Mouse (Mus musculus) ES-CJ7 (cell line): Measurements from ENCODE around the gene Ugt1a6b.
"Not testable (repeated sequence)": the region's sequence is repeated elsewhere in the genome, so short reads cannot be mapped to it uniquely, and the experiment has no call there.

Source experiments
- DNase-seq: peaks from one replicate; pipeline ENCODE4 v3.0.0; 2011; ENCODE audit warnings: low read depth, low spot score

Gene Ugt1a6b

DNA sequence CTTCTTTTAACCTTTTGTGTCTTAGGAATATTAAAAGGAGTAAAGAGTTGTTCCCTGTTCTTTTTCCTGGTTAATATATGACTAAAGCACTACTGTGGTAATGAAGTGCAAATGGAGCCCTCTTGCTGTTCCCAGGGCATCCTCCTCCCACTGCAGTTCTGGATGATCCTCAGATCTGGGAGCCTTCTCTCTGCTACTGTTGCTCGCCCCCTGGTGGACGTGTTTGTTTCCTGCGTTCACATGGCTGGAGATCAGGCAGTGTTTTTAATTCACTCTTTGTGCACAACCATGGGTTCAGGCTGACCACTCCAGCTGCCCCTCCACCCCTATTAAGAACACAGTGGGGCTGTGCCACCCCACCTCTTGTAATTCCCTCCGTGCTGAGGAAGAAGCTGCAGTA, 17.5 kb downstream of the Ugt1a6b start:
- DNase-seq: not testable (repeated sequence)

DNA sequence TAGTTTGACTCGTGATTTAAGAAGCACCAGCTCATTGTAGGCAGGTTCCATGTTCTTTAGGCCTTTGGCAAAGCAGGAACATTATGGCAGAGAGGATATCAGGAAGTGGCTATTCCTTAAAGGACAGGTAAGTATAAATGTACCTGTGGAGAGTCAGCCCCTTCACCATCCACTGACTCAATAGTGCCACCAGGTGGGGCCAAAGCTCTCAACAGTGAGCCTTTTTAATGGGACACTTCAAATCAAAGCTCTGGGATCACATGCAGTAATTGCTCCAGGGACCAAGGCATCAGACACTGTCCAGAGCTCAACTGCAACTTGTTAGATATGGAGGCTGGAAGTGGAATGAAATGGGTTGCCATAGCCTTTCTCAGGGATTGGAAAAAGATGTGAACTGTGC, 18.5 kb downstream of the Ugt1a6b start:
- peak; percentile 25 for DNase-seq

DNA sequence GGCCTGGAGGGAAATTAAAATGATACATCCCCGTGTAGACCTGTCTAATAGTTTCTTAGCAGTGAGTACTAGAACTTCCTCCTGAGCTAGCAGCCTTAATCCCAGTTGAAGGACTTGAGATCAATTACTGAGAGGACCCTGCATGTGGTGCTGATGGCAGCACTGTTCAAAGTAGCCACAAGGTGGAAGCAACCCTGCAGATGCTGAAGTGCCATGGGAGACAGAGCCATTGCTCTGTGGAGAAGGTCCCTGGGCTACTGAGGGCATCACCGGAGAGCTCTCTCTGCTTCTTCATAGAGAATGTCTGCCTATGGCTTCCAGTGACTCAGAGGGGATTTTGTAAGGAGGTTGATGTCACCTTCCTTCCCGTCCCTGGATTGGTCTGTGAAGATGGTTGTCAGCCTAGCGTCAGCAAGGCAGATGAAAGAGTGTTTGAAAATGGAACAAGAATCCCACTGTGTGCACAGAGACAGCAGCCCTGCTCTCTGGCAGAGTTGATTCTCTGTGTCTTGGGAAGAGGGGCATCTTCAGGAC, 22.8 kb downstream of the Ugt1a6b start:
- DNase-seq: not testable (repeated sequence)

DNA sequence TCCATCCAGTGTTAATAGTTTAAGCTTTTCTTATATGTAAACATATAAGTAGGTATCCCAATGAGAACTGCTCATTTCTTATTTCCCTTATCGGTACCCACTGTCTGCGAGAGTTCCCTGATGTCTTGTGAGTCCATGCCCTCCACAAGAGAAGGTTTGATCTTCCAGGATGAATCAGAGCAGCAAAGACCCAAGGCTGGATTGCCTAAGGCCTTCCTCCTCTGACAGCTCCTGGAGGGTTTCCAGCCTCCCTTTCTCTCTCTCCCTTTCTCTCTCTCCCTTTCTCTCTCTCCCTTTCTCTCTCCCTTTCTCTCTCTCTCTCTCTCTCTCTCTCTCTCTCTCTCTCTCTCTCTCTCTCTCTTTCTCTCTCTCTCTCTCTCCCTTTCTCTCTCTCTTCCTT, 26.0 kb downstream of the Ugt1a6b start:
- not testable (repeated sequence) for DNase-seq

DNA sequence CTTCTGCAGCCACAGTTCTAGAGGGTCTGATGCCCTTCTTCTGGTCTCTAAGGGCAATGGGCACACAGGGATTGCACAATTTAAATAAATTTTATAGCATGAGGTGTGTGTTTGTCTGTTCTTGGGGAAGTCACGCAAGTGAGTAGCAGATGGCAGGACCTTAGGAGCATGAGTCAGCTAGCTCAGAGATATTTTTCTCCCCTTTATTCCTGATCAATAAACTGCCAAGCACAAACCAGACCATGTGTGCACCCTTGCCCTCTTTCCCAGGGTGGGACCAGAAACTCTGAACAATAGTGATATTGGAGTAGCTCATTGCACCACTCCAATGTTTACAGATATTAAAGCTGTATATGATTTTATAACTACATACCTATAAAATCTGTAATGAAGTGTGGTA, 27.2 kb downstream of the Ugt1a6b start:
- DNase-seq: not testable (repeated sequence)

DNA sequence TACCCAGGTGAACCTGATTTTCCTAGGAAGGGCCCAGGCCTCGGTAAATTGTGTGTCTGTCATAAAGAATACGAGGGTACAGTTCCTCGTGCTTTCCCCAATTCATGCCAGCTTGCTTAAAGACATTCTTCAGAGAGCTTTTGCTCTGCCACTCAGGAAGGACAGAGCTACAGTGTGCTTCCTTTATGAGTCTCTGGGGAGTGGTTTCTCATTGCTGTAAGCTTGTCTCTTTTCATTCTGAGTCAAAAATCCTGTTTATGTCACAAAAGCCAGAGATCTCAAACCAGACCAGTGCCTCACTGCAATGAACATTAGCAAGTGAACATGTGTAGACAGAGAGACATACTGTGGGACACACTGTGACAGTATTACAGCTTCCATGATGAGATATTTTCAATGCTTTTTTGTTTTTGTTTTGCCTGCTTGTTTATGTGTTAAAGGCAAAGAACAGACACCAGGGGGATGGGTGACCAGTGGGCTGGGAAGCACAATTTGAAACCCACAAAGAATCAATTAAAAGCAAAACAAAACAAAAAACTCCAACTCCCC, 30.9 kb downstream of the Ugt1a6b start:
- DNase-seq: no peak

DNA sequence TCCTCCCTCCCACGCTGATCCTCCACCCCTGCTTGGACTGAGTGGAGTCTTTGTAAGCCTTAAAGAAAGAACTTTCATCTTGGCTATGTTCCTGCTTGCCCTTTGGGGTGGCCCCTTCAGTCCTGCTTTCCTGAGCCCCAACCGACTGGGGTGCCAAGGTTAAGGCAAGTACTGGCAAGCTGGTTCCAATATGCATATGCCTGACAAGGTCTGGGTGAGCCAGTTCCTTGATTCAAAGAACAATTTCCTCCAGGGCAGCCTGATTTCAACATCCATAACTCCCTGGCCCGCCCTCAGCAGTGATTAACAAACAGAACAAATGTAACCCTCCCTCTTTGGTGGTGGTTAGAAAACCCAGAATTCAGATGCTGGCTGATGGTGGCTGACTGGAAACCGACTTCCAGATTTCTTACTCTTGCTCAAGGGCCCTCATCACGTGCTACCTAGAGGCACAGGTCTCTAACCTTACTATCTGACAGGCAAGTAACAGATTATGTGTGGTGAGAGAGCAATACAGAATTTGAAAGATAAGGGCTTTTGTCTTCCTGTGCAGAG, 31.5 kb downstream of the Ugt1a6b start, which contains the start of gene Ugt1a6a:
Gene Ugt1a6a, plus strand, starts transcription at position 353 of the 555 bp plus-strand sequence.
- DNase-seq: not testable (repeated sequence)

DNA sequence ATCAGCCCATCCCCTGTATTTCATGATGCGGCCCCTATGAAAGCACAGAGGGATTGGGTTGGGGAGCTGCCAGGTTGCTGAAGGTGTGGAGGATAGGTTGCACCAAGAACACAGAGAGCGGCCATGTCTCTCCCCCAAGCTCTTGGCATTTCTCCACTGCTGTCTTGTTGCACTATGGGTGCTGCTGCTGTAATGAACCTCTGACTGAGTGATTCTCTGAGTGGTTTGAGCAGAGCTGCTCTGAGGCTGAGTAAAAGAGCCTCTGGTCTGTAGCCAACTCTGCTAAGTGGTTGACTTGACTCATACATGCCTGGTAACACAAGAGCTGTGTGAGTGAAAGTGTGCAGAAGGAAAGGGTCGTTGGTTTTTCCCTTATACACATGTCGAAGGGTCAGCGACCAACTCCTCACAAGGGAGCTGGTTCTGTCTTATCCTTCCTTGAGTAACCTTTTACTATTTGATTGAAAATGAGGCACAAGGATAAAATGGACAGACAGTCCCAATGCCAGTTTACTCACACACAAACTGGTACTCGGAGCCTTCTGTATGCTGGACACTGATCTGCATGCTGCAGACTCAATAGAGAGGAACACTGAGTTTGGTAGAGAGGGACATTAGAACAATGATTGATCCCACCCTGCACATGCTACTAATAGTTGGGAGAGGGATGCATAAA, 32.3 kb downstream of the Ugt1a6b start:
- DNase-seq: not testable (repeated sequence)

DNA sequence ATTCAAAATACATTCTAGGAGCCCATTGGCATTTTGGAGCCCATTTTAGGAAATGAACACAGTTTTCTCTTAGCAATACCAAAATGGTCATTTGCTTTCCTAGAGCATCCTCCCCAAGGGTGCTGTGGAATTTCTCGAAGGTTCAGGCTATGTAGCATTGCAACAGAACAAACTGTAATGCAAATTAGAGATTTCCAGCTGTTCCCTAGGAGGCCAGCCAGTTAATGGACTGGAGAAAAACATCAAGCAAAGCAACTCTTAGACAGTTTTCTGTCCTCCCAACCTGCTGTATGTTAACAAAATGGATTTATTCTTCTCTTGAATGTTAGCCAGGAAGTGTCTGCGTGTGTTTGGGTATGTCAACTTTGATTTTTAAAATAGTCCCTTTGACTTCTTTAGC, 33.6 kb downstream of the Ugt1a6b start:
- DNase-seq: no peak

DNA sequence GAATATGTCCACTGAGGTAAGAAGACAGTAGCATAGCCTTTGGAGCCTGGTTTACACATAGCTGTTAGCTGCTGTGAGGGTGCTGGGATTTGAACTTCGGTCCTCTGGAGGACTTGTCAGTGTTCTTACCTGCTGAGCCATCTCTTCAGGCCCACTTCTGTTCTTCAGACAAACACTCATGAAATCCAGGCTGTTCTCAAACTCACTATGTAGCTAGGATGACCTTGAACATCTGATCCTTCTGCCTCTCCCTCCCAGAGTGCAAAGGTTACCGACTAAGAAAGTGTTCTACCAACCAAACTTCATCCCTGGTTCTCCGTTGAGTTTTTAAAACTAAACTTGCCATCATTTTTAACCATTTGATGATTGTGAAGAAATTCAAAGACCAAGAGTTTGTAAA, 34.2 kb downstream of the Ugt1a6b start:
- DNase-seq: no peak

DNA sequence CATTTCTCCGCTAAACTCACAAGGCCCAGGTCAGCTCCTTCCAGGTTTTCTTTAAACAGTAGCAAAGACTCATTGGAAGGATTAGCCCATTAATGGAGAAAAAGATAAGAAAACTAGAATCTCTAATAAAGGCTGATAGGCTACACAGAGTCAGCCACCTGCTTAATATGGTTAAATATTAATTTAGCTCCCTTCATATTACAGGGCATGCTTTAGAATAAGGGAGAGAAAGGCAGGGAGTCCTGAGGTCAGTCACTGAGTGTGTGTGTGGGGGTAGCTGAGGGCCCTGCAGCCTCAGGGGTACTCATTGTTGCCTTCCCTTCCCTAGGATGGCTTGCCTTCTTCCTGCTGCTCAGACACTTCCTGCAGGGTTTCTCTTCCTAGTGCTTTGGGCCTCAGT, 35.1 kb downstream of the Ugt1a6b start:
- no peak for DNase-seq

DNA sequence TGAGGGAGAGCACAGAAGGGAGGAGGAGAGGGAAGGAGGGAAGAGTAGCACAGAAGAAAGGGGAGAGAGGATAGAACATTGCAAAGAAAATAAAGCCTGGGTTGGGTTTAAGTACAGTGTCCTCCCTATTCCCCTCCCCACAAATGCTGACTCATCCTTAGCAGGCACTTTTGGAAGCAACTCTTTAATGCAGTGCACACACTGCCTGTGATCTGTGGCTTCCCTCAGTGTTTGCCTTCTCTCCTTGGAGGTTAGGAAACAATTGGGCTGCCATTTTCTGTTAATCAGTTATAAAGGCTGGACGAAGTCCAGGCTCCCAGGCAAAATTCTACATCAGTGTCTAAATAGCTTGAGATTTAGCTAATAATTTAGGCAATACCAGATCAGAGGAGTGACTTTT, 37.4 kb downstream of the Ugt1a6b start:
- not testable (repeated sequence) for DNase-seq

DNA sequence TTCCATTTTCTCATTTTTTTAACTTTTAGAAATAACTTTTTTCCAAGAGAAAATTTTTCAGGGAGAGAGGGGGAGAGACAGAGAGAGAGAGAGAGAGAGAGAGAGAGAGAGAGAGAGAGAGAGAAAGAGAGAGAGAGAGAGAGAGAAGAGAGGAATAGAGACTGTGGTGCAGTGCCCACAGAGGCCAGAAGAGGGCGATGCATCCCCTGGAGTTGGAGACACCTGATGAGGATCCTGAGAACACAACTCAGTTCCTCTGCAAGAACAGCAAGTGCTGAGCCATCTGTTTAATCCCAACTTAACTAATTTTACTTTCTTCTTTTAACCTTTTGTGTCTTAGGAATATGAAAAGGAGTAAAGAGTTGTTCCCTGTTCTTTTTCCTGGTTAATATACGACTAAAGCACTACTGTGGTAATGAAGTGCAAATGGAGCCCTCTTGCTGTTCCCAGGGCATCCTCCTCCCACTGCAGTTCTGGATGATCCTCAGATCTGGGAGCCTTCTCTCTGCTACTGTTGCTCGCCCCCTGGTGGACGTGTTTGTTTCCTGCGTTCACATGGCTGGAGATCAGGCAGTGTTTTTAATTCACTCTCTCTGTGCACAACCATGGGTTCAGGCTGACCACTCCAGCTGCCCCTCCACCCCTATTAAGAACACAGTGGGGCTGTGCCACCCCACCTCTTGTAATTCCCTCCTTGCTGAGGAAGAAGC, 41.1 kb downstream of the Ugt1a6b start:
- peak; percentile 19 for DNase-seq

DNA sequence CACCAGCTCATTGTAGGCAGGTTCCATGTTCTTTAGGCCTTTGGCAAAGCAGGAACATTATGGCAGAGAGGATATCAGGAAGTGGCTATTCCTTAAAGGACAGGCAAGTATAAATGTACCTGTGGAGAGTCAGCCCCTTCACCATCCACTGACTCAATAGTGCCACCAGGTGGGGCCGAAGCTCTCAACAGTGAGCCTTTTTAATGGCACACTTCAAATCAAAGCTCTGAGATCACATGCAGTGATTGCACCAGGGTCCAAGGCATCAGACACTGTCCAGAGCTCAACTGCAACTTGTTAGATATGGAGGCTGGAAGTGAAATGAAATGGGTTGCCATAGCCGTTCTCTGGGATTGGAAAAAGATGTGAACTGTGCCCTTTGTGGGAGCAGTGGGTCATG, 42.2 kb downstream of the Ugt1a6b start:
- DNase-seq: peak; percentile 53

DNA sequence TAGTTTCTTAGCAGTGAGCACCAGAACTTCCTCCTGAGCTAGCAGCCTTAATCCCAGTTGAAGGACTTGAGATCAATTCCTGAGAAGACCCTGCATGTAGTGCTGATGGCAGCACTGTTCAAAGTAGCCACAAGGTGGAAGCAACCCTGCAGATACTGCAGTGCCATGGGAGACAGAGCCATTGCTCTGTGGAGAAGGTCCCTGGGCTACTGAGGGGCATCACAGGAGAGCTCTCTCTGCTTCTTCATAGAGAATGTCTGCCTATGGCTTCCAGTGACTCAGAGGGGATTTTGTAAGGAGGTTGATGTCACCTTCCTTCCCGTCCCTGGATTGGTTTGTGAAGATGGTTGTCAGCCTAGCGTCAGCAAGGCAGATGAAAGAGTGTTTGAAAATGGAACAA, 47.1 kb downstream of the Ugt1a6b start:
- DNase-seq: peak; percentile 43

DNA sequence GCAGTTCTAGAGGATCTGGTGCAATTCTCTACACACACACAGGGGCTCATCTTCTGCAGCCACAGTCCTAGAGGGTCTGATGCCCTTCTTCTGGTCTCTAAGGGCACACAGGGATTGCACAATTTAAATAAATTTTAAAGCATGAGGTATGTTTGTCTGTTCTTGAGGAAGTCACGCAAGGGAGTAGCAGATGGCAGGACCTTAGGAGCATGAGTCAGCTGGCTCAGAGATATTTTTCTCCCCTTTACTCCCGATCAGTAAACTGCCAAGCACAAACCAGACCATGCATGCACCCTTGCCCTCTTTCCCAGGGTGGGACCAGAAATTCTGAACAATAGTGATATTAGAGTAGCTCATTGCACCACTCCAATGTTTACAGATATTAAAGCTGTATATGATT, 55.4 kb downstream of the Ugt1a6b start:
- no peak for DNase-seq

DNA sequence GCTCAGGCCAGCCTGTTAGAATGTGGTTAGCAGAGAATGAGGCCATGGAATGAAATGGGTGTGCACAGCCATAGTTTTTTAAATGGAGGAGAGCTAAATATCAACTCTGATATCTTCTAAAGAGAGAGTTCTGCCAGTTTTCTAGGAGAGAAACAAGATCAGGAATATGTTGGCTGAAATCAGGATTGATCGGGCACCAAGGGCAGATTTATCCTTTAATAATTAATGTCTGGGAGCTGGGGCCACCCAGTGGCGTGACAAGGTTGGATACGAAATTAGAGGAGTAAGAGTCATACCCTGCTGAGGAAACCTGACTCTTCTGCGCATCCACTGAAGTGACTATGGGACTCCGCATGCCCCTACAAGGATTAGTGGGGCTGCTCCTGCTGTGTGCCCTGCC, 62.7 kb downstream of the Ugt1a6b start, which contains the start of gene Ugt1a5:
Gene Ugt1a5, plus strand, starts transcription at position 302 of the 400 bp plus-strand sequence.
- DNase-seq: no peak

DNA sequence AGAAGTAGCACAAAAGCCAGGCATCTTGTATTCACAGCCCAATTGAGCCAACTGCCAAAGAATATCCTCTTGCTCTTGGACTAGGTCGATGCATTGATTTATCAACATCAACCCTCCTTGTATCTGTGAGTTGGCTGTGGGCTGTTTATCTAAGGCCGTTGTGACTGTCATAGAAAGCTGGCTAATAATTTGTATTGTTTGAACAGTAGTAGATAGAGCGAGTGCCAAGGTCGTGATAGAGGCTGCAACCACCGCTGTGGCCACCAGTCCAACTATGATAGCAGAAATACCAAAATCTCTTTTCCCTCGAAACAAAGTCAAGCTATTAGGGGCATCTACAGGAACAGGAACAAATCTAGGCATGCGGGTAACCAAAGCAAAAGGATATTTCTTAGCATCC, 69.1 kb downstream of the Ugt1a6b start:
- DNase-seq: not testable (repeated sequence)

DNA sequence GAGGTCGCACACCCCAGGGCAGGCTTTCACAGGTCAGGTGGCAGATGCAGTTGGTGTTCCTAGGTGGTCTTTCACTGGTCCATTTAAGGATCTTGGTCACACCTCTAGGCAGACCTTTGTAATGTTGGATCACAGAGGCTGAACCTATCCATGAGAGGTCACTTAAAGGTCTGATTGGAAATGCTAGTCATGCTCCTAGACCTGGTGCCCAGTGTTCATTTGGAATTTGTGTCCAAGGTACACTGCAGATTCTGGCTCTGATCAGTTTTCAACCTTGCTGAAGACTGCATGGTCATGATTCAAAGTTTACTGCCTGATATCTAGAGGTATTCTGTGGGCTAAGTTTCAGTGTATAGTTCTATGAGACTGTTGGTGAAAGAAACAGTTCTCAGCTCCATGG, 76.6 kb downstream of the Ugt1a6b start:
- no peak for DNase-seq

DNA sequence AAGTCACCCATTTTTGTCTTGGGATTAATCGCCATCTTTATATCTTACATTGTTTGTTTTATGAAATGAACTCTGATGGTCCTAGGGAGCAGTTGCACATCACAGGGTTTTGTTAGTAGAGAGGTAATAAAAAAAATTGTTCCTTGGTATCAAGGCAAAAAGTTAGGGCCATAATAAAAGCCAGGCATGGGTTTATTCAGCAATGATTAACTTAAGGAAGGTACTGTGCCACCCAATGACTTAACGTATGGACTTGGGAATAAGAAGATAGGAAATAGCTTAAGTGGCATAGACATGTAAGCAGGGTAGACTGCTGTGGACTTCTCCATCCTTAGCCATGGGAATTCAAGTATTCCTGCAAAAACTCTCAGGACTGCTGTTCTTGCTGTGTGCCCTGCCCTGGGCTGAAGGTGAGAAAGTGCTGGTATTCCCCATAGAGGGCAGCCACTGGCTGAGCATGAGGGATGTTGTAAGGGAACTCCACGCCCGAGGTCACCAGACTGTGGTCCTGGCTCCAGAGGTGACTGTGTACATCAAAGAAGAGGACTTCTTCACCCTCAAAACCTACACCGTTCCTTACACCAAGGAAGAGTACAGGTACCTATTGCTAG, 83.4 kb downstream of the Ugt1a6b start:
- DNase-seq: no peak

DNA sequence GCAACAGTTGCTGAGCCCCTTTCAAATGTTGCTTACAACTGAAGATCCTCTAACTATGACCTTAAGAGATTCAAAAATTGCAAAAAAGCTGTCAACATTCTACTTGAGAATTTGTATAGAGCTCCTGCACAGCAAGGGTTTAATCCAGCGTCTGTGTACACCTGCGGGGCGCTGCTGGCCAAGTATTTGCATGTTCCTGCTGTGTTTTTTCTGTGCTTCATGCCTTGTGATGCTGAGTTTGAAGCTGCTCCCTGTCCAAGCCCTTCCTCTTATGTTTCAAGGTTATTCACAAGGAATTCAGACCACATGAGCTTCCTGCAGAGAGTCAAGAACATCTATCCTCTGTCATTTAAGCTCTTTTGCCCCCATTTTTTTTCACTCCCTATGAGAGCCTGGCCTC, 89.1 kb downstream of the Ugt1a6b start:
- no peak for DNase-seq

DNA sequence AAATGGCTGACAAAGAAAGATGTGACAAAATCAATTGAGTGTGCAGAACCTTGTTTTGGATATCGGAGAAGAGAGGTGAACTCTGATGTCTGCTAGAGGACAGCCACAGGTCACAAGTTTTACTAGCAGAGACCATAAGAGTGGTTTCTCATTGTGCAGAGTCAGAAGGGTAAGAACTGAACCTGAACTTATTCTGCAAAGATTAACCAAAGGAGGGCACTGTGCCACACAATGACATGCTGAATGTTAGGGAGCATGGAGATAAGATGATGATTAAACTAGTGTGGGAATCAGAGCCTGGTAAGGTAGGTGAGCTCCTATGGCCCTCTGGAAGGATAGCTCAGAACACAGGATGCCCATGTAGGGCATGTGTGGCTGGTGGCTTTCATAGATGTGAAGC, 92.6 kb downstream of the Ugt1a6b start:
- no peak for DNase-seq
